Mouse (Mus musculus): ENCODE results near the gene Neurl1b.

The Neurl1b gene

DNA sequence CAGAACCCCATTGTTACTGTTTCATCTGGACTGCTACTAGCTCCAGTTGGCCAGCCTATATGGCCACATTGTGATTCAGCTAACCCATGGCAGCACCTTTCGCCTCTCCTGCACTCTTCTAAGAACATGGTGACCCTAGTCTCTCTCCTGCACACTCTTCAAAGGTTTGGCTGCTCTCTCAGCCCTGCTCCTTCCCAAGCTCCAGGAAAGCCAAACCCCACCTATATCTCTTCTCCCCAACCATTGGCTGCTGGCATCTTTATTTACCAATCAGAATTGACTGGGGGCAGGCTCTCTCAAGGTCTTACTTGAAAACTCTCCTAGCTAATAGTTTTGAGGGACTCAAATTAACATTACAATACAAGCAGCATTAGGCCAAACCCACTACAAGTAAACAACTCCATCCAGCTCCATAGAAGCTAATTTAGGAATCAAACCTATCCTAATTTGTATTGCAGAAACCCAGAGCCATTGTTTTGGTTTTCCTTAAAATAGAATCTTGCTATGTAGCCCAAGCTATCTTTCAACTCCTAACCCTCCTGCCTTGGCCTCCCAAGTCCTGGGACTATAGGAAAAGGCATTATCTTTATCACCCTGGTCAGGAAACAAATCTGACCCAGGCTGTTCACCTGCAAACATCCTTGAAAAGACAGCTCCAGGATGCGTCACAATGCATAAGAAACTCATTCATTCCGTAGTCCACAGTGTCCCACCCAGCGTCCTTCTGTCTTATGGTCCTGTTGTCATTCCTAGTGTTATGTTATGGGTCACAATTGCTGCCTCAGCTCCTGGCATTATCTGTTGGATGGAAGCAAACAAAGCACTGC, 80.2 kb downstream of the Neurl1b start:
- no peak for DNase-seq (ENCODE audit: low spot score)
